Mouse (Mus musculus): ENCODE results near the gene Mvb12b.
"Not testable (repeated sequence)": the region's sequence is repeated elsewhere in the genome, so short reads cannot be mapped to it uniquely, and the experiment has no call there.

Mvb12b gene

DNA sequence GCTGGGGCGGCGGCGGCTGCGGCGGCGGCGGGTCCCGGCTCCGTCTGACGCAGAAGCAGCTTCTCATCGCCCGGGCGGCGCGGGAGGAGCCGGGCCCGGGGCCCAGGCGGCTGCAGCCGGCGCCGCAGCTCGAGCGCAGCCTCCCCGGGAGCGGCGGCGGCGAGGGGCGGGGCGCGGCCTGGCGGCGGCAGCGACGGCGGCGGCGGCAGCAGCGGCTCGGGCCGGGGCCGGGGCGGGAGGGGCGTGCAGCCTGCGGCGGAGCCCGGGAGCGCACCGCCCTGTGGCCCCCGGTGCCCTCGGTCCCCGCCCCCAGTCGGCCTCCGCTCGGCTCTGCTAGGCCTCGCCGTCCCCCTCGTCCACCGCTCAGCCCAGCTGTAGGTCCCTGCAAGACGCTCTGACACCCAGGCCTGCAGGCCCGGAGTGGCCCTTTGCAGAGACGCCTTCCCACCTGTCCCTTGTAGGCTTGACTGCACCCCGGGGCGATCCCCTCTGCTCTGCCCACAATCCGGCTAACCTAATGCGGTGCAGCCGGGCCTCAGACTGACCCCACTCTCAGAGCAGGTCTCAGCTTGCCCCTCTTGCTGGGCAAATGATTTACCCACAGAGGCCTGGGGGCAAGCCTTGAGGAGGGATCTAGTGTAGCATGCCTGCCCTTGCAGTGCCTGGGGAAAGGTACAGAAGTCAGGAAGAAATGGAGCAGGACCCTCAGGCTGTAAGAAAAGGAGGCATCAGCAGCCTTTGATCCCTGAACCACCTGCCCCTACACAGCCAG is at the start of gene Mvb12b:
Gene Mvb12b, minus strand, starts transcription at position 619 of the 772 bp plus-strand sequence.
- peak; percentile 45 for DNase-seq (ENCODE audit: low read depth, low spot score)

DNA sequence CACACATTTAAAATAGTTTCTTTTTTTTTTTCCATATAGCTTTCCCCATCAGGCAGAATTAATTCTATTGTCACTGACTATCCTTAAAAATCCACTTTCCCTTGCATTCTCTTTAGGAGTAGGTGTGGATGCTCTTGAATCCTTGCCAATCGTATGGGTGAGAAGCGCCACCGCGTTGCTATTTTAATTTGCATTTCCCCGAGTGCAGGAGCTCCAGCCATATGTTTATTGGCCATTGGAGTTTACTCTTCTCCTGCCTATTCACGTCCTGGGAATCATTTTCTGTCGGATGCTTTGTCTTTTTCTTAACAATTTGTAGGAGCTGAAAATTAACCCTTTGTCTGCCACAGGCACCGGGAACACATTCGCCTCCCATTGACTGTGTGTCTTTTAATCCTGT is 48.0 kb upstream of the Mvb12b start:
- DNase-seq (ENCODE audit: low read depth, low spot score) = no peak

DNA sequence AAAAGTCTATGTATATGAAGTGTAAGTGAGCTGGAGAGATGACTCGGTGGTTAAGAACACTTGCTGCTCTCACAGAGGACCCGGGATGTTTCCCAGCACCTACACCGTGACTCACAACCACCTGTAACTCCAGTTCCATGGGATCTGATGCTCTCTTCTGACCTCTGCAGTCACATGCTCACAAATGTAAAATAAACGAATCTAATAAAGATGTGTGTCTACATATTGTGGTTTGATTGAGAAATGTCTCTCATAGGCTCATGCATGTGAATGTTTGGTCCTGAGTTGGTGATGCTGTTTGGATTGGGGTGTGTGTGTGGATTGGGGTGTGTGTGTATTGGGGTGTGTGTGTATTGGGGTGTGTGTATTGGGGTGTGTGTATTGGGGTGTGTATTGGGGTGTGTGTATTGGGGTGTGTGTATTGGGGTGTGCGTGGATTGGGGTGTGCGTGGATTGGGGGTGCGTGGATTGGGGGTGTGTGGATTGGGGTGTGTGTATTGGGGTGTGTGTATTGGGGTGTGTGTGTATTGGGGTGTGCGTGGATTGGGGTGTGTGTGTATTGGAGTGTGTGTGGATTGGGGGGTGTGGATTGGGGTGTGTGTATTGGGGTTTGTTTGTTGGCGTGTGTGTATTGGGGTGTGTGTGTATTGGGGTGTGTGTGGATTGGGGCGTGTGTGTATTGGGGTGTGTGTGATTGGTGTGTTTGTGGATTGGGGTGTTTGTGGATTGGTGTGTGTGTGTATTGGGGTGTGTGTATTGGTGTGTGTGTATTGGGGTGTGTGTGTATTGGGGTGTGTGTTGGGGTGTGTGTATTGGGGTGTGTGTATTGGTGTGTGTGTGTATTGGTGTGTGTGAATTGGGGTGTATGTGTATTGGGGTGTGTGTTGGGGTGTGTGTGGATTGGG is 46.1 kb upstream of the Mvb12b start:
- peak; percentile 21 for DNase-seq (ENCODE audit: low read depth, low spot score)

DNA sequence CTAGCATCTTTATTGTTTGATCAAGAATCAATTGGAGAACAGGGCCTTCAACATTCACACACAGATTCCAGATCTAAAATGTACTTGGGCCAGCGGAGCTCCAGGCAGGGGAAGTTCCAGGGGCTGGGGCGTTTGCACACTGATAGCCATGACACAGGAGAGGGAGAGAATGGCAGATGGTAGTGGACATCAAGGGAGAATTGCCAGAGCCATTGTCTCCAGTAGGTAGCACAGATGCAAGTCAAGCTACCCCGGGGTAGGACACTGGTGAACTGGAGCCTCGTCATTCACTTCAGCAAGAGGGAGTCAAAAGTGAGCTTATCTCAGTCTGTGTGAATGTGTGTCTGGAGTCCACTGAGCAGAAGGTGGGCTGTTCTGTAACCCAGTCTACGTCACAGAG is 43.4 kb upstream of the Mvb12b start:
- no peak for DNase-seq (ENCODE audit: low read depth, low spot score)

DNA sequence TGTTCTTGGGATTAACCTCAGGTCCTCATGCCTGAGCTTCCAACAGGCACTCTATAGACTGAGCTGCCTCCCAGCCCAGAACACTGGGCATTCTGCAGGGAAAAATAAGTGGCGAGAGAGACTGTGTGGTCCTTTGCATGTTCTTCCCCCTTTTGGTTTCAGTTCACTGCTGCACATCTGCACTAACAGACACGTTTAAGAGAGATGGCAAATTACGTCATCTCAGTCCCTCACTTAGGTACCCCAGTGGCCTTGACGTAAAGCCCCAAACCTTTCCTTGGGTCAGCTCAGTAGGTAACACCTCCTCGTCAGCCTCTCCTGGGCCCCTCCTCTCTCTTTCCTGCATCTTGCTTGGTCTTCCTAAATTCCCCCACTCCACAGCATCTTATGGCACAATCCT is 37.5 kb upstream of the Mvb12b start:
- no peak for DNase-seq (ENCODE audit: low read depth, low spot score)

DNA sequence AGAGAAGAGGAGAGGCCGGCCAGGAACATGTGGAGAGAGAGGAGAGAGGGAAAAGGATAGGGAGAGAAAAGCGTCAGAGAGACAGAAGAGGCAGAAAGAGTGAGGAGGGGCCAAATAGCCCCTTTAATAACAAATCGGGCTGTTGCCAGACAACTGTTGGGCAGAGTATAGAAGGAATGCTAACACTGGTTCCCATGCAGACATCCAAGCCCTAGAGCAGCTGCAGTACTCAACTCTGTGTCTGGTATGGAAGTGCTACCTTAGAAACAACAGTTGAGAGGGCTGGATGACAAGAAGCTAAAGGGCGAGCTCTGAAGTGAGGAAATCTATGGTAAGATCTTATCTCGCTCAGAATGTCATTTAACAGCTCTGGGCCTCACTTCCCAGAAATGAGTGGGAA is 35.7 kb upstream of the Mvb12b start:
- DNase-seq (ENCODE audit: low read depth, low spot score) = no peak

DNA sequence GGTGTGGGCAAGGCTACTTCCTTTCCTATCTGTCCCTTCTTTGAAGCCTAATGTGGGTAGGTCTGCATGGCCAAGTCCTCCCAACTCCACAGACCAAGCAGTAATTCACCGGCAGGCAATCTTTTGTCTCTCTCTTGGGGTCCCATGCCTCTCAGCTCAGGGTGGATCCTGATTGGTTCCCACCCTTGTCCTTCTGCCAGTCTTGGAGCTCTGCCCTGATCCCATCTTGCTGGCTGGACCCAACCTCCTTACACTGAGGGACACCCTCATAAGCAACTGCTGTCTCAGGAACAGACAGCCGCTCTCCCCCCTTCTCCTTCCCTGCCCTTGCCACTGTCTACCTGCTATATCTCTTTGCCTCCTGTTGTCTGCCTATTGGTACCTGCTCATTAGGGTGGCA is 34.7 kb upstream of the Mvb12b start:
- no peak for DNase-seq (ENCODE audit: low read depth, low spot score)

DNA sequence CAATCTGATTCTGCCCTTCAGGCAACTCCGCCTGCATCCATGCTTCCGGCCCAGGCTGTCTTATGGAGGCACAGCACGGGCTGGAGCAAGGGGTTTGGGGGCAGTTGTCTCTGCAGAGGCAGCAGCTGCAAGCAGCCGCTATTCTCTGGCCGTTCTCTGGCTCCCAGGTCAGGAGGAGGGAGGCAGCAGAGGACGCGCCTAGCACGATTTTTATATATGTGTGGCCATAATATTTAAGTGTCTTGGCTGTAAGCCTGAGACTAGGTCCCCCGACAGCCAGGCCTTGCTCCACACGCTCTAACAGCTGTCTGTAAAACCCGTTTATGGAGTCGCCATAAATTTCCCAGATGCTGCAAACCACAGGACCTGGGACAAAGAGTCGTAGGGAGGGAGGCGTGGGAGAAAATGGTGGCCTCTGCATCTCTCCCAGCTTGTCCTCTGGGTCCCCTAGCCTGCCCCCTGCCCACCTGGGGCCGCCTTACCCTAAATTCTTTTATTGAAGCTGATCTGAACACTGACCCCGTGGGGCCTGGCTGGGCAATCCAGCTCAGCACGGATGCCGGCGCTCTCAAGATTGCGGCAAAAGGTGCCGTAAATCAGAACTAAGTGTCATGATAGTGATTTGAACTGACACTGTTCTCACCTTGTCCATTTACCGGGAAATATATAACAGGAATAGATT is 32.3 kb upstream of the Mvb12b start:
- DNase-seq (ENCODE audit: low read depth, low spot score) = no peak

DNA sequence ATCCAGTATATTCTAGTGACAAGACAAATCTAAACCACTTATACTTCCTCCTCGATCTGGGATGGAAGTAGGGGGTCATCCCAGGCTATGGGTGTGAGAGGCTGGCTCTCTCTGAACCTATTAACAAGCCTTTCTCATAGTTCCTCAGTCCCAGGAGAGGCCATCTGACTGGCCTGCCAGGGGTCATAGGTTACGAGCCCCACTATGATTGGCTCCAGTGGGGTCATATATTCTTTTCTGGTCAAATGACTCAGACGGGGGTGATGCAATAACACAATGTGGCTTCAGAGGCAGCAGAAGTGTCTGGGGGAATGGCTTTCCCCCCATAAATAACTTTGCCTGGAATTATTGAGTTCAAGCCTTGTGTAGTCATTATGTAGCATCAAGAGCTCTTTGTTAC is 31.1 kb upstream of the Mvb12b start:
- peak; percentile 36 for DNase-seq (ENCODE audit: low read depth, low spot score)

DNA sequence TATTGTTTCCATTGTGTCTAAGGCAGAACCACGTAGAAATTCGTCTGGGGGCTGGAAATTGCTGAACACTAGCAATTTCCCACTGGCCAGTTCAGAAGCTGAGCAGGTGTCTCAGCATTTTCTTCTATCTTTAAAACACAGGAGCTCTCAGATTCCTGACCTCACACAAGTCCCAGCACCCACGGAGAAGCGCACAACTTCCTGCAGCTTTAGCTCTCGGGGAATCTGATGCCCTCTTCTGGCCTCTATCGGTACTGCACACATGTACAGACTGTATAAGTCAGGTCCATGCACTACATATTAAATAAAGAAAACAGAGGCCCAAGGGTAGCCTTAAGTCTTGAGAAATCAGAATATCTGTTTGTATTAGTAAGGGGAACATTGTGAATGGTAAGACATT is 30.6 kb upstream of the Mvb12b start:
- DNase-seq (ENCODE audit: low read depth, low spot score) = peak; percentile 68

DNA sequence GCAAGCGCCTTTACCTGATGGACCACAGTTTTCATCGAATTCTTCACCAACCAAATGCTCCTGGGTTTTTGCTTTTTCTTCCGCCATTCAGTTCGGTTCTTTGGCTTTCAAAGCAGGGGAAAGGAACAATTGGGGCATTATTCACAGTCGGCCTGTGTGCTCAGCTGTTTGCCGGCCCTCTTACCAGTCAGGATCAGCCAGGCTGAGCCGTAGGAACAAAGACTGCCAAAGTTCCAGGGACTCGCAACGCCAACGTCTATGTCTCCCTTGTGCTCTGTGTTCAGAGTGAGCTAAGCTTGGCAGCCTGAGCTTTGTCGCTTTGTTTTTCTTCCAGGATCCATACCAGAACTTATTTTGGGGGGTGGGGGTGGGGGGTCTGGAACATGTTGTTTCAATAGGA is 28.9 kb upstream of the Mvb12b start:
- no peak for DNase-seq (ENCODE audit: low read depth, low spot score)

DNA sequence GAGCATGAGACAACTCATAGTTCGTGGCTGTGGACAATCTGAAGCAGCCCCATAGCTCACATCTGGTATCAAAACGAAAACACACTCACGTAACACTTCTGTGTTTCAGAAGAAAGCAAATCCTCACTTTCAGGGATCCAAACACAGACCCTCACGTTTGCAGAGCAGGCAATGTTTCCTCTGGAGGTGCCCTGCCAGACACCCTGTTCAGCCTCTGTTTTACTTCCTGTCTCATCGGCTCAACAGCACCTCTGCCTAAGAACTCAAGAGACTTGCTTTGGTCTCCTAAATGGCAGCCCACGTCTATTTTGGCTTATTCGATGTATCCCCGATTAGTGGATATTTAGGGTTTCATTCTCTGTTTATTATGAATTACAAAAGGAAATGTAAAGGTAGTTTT is 27.3 kb upstream of the Mvb12b start:
- DNase-seq (ENCODE audit: low read depth, low spot score) = no peak

DNA sequence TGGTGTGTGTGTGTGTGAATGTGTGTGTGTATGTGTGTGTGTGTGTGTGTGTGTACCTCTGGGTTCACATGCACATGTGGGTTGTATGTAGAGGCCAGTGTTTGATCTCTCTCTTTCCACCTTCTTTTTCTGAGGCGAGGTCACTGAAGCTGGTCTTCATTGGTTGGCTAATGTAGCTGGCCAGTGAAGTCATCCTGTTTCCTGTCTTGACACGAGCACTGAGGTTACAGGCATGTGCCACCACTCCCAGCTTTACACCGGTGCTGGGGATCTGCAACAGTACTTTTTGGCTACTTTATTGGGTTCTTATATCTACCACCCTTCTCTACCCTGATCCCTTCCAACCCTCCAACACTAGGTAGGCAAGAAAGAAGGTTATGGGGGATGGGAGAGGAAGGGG is 26.6 kb upstream of the Mvb12b start:
- DNase-seq (ENCODE audit: low read depth, low spot score) = no peak

DNA sequence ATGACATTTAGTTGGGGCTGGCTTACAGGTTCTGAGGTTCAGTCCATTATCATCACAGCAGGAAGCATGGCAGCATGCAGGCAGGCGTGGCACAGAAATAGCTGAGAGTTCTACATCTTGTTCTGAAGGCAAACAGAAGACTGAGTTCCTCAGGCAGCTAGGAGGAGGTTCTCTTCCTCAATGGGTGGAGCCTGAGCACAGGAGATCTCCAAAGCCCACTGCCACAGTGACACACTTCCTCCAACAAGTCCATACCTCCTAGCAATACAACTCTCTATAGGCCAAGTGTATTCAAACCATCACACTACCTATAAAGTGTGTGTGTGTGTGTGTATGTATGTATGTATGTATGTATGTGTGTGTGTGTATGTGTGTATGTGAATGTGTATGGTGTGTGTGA is 25.9 kb upstream of the Mvb12b start:
- not testable (repeated sequence) for DNase-seq (ENCODE audit: low read depth, low spot score)

DNA sequence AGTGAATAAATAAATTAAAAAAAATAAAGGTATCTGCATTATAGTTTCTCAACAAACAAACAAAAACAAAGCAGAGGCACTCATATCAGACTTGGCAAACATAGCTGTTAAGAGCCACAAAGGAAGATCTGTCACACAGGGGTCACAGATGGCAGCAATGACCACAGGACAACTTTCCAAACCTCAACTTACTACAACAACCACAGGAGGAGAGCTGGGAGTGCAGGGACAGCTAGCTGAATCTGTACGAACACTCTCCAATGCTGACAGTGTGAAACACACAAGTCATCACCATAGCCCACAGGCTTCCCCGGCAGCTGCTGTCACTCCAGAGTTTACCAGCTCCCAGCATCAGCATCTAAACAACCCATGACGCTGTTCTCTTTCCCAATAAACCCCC is 25.0 kb upstream of the Mvb12b start:
- no peak for DNase-seq (ENCODE audit: low read depth, low spot score)

DNA sequence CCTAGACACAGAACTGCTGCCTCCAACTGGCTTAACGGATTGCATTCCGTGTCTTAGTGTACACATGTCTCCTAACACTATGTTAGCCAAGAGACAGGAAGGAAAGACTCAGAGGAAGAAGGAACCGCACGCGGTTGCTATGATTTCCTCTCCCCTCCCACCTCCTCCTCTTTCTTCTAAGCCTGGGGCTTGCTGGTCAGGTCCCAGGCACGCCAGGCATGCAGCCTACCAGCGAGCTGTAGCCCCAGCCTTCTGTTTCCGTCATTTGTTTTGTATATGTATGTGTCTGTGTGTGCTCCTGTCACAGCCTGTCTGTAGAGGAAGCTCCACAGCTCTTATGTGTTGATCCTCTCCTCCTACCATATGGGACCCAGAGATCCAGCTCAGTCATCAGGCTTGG is 20.6 kb upstream of the Mvb12b start:
- DNase-seq (ENCODE audit: low read depth, low spot score) = no peak

DNA sequence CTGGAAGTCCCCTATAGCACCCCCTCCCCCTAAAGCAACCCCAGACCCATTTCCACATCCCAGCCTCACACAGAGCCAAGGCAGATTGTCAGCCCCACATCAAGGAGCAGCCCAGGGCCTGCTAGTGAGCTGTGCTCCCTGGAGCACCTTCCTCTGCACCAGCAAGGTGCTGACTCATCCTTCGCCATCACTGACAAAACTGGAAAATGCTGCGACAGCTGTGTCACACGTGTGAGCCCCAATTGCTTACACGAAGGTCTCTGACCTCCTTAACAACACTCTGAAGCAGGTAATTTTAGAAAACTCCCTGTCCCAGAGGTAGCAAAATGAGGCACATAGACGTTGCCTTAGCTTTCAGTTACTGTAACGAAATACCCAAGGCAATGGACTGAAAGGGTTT is 19.4 kb upstream of the Mvb12b start:
- DNase-seq (ENCODE audit: low read depth, low spot score) = no peak

DNA sequence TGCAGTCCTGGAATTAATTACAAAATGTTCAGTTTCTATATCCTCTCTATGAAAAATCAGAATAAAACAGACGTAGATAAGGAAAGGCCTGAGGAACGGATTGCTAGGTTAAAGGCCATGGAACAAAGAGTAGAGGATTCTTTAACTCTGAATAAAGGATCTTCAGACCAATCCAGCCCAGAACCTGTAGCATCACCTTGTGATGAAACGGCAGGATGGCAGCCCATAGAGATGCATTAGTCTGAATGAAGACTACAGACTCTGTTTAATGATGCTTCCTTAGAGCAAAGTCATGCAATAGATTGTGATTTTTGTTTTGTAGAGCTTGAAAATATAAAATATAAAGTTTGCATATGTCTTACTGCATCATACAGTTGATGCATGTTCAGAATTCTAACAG is 8.1 kb upstream of the Mvb12b start:
- no peak for DNase-seq (ENCODE audit: low read depth, low spot score)

DNA sequence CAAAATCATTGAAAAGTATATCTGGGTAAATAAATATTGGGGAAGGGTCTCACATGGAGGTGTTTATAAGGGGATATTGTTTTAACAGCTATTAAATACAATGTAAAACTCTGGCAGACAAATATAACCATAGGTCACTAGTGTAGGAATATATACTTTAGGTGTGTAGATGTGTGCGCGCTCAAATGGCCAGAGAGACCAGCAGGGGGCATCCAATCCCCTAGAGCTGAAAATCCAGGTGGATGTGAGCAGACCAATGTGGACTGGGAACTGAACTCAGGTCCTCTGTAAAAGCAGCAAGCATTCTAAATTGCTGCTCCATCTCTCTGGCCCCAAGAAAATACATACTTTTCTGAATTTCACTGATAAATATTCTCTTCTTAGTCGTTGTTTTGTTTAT is 5.4 kb upstream of the Mvb12b start:
- DNase-seq (ENCODE audit: low read depth, low spot score) = no peak

DNA sequence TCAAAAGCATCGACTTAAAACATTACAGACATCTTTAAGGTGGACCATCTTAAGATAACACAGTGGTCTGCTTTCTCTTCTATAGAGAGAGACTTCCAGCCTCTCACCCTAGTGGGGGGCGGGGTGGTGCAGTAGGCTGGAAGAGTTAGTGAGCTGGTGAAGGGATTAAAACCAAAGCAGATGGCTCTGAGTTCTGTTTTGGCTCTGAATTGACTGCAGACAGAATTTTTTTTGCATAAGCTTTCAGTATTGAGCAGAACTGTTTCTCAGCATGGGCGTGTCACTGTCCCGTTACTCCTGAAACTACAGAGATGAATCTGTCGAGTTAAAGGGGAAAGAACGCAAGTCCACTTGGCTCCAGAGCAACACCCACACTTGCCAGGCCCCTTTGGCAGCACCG is 4.6 kb upstream of the Mvb12b start:
- no peak for DNase-seq (ENCODE audit: low read depth, low spot score)

DNA sequence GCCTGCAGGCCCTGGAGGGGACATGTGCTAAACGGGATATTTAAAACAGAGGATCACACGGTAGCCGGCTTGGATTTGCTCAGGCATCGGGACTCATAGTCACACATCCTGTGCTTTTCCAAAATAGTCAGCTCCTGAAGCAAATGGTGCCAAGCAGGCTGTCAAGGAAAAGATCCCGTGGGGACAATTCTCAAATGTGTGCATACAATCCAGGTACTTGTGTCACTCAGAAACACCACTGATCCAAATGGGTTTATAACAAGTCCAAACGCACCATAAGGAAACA is 297 bp upstream of the Mvb12b start:
- DNase-seq (ENCODE audit: low read depth, low spot score) = no peak
